Mouse (Mus musculus): ENCODE results near the gene Olfr1338. TPM values are rescaled to one million over a fixed set of nuclear protein-coding genes. Genes with fewer than 3 reads are reported as not detected.
A peak's percentile ranks its signal among the peaks of the same experiment; 100 is the strongest.
"Not testable (repeated sequence)": the region's sequence is repeated elsewhere in the genome, so short reads cannot be mapped to it uniquely, and the experiment has no call there.

The Olfr1338 gene
- not detected in 2 replicates for polyA plus RNA-seq (2015; fragmentation: Nextera tagmentation; extraction: Ambion mirVana)

GRCm38 (mm10) chr4:118758637-118759036 is at the start of gene Olfr1338:
TSS of gene Olfr1338 (minus strand) at chr4:118758737.
- no peak within 1 kb of the TSS for H3K4me2 ChIP-seq (replicated peaks)
- H3K4me1 ChIP-seq: no peaks in the 10 kb centered on the region
- no peak within 1 kb of the TSS for H3K27ac ChIP-seq (replicated peaks)
- H3K9ac ChIP-seq (replicated peaks): no peak within 1 kb of the TSS
- ATAC-seq (replicated peaks): no peak
- H3K9me3 ChIP-seq: no peaks in the 10 kb centered on the region
- 73% methylated on average over 1 of the region's 1 CpGs for WGBS
- H3K27me3 ChIP-seq: no peaks in the 10 kb centered on the region
- H3K4me3 ChIP-seq: no peak within 1 kb of the TSS
- H3K36me3 ChIP-seq: no peaks in the 10 kb centered on the region

DNA sequence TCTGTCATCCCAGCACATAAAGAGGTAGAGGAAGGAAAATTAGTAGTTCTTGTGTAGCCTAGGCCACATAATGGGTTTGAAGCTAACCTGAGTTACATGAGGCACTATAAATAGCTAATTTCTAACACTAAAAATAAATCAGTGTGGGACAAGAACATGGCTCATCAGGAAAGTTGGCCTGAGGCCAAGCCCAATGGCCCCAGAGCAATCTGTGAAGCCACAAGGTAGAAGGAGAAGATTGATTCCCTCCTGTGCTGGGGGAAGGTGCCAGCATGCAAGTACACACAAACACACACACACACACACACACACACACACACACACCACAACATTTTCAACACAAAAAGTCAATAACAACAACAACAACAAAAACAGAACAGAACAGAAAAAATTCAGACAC is 34.3 kb upstream of the Olfr1338 start:
- not testable (repeated sequence) for H3K9ac ChIP-seq (replicated peaks); H3K4me3 ChIP-seq; H3K36me3 ChIP-seq; H3K27ac ChIP-seq (replicated peaks); H3K4me2 ChIP-seq (replicated peaks); ATAC-seq (replicated peaks); H3K4me1 ChIP-seq; H3K9me3 ChIP-seq; H3K27me3 ChIP-seq

- Histone ChIP-seq H3K9me3 (no peaks in the 10 kb centered on the region), H3K4me3 (no peak within 1 kb of the TSS), H3K9ac (replicated peaks) (no peak within 1 kb of the TSS), H3K4me1 (no peaks in the 10 kb centered on the region), H3K27me3 (no peaks in the 10 kb centered on the region), H3K36me3 (no peaks in the 10 kb centered on the region), H3K4me2 (replicated peaks) (no peak within 1 kb of the TSS), H3K27ac (replicated peaks) (no peak within 1 kb of the TSS)
- 74% methylated on average over 2 of the region's 2 CpGs for WGBS
- ATAC-seq (replicated peaks): no peak
Observed at GRCm38 (mm10) chr4:118782486-118782885, 23.9 kb upstream of the Olfr1338 start, which contains the start of gene Olfr1337. TSS of gene Olfr1337 (minus strand) at chr4:118782586.

DNA sequence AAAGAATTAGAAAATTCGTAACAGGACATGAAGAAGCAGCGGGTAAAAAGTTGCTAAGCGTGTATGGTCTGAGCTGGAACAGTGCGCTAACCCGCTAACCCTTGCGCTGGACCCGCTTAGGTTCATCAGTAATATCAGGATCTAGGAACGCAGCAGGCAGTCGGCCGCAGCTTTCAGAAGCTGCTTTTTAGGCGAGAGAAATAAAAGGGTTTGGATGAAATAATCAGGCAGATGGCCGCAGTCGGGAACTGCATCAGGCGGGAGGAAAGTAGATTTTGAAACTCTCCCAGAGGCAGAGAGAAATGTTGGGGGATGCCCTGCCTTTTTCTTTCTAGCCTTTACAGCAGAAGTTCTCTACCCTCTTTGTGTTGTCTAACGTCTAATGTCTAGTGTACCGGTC is 16.7 kb downstream of the Olfr1338 start:
- no peaks in the 10 kb centered on the region for H3K36me3 ChIP-seq
- H3K4me3 ChIP-seq: no peak overlapping the region
- H3K4me1 ChIP-seq: no peaks in the 10 kb centered on the region
- 0 out of 2 replicates have a peak, but pooled peaks cover 3% of the 10 kb centered on the region for H3K27me3 ChIP-seq
- H3K9me3 ChIP-seq: no peaks in the 10 kb centered on the region
- no peak overlapping the region for H3K9ac ChIP-seq (replicated peaks)
- peak overlapping the region; percentile 10; the same call in 1 of the 2 replicates for H3K4me2 ChIP-seq (replicated peaks)
- H3K27ac ChIP-seq (replicated peaks): no peak overlapping the region
- 3% methylated on average over 16 of the region's 16 CpGs for WGBS
- ATAC-seq (replicated peaks): no peak

GRCm38 (mm10) chr4:118740988-118741698 is 17.4 kb downstream of the Olfr1338 start:
- Histone ChIP-seq H3K4me1 (no peaks in the 10 kb centered on the region), H3K9me3 (no peaks in the 10 kb centered on the region), H3K27me3 (0 out of 2 replicates have a peak, but pooled peaks cover 3% of the 10 kb centered on the region), H3K4me3 (no peak overlapping the region), H3K9ac (replicated peaks) (no peak overlapping the region), H3K4me2 (replicated peaks) (peak overlapping the region; percentile 10; the same call in 1 of the 2 replicates), H3K27ac (replicated peaks) (no peak overlapping the region), H3K36me3 (no peaks in the 10 kb centered on the region)
- WGBS: 6% methylated on average over 11 of the region's 11 CpGs
- no peak for ATAC-seq (replicated peaks)

DNA sequence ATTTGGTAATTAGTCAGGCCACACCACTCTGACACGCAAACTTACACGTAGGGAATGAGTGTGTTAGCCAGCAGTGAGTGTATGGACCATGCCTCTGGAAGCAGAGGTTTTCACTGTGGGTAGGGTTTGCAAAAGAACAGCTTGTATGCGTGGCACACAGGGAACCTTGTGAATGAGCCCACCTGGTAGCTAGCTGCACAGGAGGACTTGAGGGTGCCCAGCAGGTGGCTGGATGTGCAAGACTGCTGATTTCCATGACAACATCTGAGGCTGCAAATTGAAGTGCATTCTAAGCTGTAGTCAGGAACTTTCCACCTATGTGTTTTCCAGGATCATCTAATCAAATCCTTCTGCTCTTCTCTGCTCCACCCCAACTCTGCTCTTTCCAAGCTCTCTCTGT is 19.0 kb downstream of the Olfr1338 start:
- no peaks in the 10 kb centered on the region for H3K9me3 ChIP-seq
- H3K4me1 ChIP-seq: no peaks in the 10 kb centered on the region
- H3K4me3 ChIP-seq: no peak overlapping the region
- H3K9ac ChIP-seq (replicated peaks): no peak overlapping the region
- 0 out of 2 replicates have a peak, but pooled peaks cover 3% of the 10 kb centered on the region for H3K27me3 ChIP-seq
- ATAC-seq (replicated peaks): no peak
- H3K27ac ChIP-seq (replicated peaks): no peak overlapping the region
- no peak overlapping the region for H3K4me2 ChIP-seq (replicated peaks)
- 52% methylated on average over 3 of the region's 3 CpGs for WGBS
- H3K36me3 ChIP-seq: no peaks in the 10 kb centered on the region

- H3K9ac ChIP-seq (replicated peaks): no peak within 1 kb of the TSS
- no peaks in the 10 kb centered on the region for H3K4me1 ChIP-seq
- H3K4me2 ChIP-seq (replicated peaks): no peak within 1 kb of the TSS
- no peaks in the 10 kb centered on the region for H3K36me3 ChIP-seq
- H3K27me3 ChIP-seq: no peaks in the 10 kb centered on the region
- no peak within 1 kb of the TSS for H3K4me3 ChIP-seq
- ATAC-seq (replicated peaks): no peak
- no peak within 1 kb of the TSS for H3K27ac ChIP-seq (replicated peaks)
- no peaks in the 10 kb centered on the region for H3K9me3 ChIP-seq
- WGBS: 85% methylated on average over 1 of the region's 1 CpGs
Observed at GRCm38 (mm10) chr4:118731875-118732274, 26.7 kb downstream of the Olfr1338 start, which contains the start of gene Olfr1339. TSS of gene Olfr1339 (plus strand) at chr4:118732175.

- H3K4me3 ChIP-seq: no peak overlapping the region
- 55% methylated on average over 10 of the region's 10 CpGs for WGBS
- H3K36me3 ChIP-seq: no peaks in the 10 kb centered on the region
- H3K4me2 ChIP-seq (replicated peaks): no peak overlapping the region
- no peaks in the 10 kb centered on the region for H3K27me3 ChIP-seq
- no peak overlapping the region for H3K27ac ChIP-seq (replicated peaks)
- H3K9ac ChIP-seq (replicated peaks): no peak overlapping the region
- no peak for ATAC-seq (replicated peaks)
- H3K4me1 ChIP-seq: no peaks in the 10 kb centered on the region
- H3K9me3 ChIP-seq: no peaks in the 10 kb centered on the region
Observed at GRCm38 (mm10) chr4:118721742-118722483, 36.6 kb downstream of the Olfr1338 start.

DNA sequence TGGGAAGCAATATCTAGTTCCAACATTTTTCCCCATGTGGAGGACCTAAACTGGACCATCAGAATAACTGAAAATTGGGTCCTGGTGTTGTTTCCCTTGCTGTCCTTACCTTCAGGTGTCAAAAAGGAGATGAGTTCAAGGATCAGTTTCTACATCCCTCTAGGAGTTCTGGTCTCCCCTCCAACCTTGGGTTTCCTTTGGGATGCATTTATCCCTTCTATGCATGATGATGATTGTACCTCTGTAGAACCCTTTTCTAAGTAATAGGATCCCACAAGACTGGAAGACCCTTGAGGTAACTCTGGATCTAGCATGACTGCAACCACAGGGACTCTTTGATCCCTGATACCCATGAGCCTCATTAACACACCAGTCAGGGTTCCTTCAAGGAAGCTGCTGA is 38.7 kb downstream of the Olfr1338 start, which contains the start of gene Olfr1340:
Gene Olfr1340, plus strand, starts transcription at position 301 of the 400 bp plus-strand sequence.
- Histone ChIP-seq H3K27ac (replicated peaks) (no peak within 1 kb of the TSS), H3K36me3 (no peaks in the 10 kb centered on the region), H3K9me3 (no peaks in the 10 kb centered on the region), H3K27me3 (no peaks in the 10 kb centered on the region), H3K4me3 (no peak within 1 kb of the TSS), H3K9ac (replicated peaks) (no peak within 1 kb of the TSS), H3K4me1 (no peaks in the 10 kb centered on the region), H3K4me2 (replicated peaks) (no peak within 1 kb of the TSS)
- no peak for ATAC-seq (replicated peaks)

DNA sequence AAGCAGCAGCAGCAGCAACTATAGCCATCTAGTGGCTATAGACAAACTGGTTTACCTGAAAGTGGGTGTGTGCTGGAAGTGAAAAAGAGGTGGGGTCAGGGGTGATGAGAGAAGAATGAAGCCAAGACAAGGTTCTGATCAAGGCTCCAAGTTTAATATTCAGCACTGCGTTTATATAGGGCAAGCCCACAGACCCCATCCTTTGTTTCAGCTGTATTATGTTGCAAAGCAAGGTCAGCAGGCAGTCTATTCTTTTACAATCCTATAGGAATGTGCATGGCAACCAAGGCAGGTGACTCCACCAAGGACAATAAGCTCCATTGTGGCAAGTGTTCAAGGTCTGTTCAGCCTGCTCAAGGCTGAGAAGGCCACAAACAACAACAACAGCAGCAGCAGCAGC is 46.9 kb downstream of the Olfr1338 start:
- 15% methylated on average over 1 of the region's 1 CpGs for WGBS
- Histone ChIP-seq H3K4me2 (replicated peaks) (no peak overlapping the region), H3K9ac (replicated peaks) (no peak overlapping the region), H3K27me3 (no peaks in the 10 kb centered on the region), H3K9me3 (no peaks in the 10 kb centered on the region), H3K27ac (replicated peaks) (no peak overlapping the region), H3K4me1 (no peaks in the 10 kb centered on the region), H3K36me3 (no peaks in the 10 kb centered on the region), H3K4me3 (no peak overlapping the region)
- no peak for ATAC-seq (replicated peaks)

- Histone ChIP-seq H3K9ac (replicated peaks) (no peak overlapping the region), H3K27me3 (no peaks in the 10 kb centered on the region), H3K9me3 (no peaks in the 10 kb centered on the region), H3K36me3 (no peaks in the 10 kb centered on the region), H3K4me1 (no peaks in the 10 kb centered on the region), H3K4me2 (replicated peaks) (no peak overlapping the region), H3K4me3 (no peak overlapping the region), H3K27ac (replicated peaks) (no peak overlapping the region)
- no peak for ATAC-seq (replicated peaks)
- 84% methylated on average over 5 of the region's 5 CpGs for WGBS
Observed at GRCm38 (mm10) chr4:118708086-118708485, 50.5 kb downstream of the Olfr1338 start.

DNA sequence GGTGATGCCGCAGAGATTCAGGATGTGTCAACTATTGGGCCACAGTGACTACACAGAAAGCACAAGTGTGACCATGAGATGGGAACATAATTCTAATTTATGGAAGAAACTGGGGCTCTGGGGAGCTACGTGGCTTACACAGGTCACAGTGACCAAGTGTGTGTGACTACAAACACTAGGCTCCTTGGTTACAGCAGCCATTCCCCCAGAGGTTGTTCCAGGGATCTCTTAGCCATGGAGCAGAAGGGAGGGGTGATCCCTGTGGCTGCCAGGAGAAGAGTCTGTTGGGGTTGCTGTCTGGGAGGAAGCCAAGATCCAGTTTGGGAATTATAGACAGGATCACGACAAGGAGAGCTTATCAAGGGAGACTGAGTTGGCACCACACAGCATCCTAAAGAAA is 55.3 kb downstream of the Olfr1338 start, which contains the start of gene Olfr1341:
Gene Olfr1341, plus strand, starts transcription at position 301 of the 400 bp plus-strand sequence.
- no peak for ATAC-seq (replicated peaks)
- no peak within 1 kb of the TSS for H3K27ac ChIP-seq (replicated peaks)
- H3K4me2 ChIP-seq (replicated peaks): no peak within 1 kb of the TSS
- H3K9me3 ChIP-seq: no peaks in the 10 kb centered on the region
- H3K9ac ChIP-seq (replicated peaks): no peak within 1 kb of the TSS
- no peaks in the 10 kb centered on the region for H3K4me1 ChIP-seq
- WGBS: 78% methylated on average over 3 of the region's 3 CpGs
- H3K4me3 ChIP-seq: no peak within 1 kb of the TSS
- no peaks in the 10 kb centered on the region for H3K27me3 ChIP-seq
- no peaks in the 10 kb centered on the region for H3K36me3 ChIP-seq

All from forebrain, embryonic 15.5 days (tissue).